Mouse (Mus musculus): ENCODE measurements at regions not wholly inside any gene's neighbourhood (a gene's known extent, or its start where the extent isn't known, plus 50 kb on each side); places are given as distances from the start of the nearest gene placed in this dataset.

DNA sequence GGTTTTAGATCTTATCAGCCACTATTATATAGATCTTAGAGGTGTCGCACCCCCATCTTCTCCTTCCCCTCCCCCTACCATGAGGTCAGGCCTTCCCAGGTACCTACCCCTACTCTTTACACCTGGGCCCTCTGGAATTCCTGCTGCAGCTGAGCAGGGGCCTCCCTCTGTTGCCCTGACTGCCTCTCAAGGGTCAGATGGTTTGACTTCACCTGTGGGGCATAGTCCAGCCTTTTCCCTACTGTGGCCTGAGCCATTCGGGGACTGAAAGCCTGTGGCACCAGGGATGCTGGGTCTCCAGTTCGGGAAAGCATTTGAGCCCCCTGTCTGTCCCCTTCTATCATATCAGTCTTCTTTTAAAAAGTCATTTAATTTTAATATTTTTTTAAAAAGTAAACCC lies 196.4 kb downstream of the Gadd45g start:
- TF ChIP-seq JUND (IDR thresholded peaks at IDR 0.05; ENCODE audit: low read depth, low read length) (no peak), POLR2AphosphoS2 (IDR thresholded peaks at IDR 0.05; ENCODE audit: low read length) (no peak), CHD2 (IDR thresholded peaks at IDR 0.05; ENCODE audit: low read length) (no peak), POLR2A (IDR thresholded peaks at IDR 0.05; ENCODE audit: control insufficient read depth in 1 of 2, insufficient read depth in 1 of 2, low read depth in 1 of 2, low read length in 2 of 2, poor library complexity in 1 of 2) (no peak), SIN3A (IDR thresholded peaks at IDR 0.05; ENCODE audit: low read length) (no peak), TBP (IDR thresholded peaks at IDR 0.05; ENCODE audit: low read depth, low read length) (no peak), ZNF384 (IDR thresholded peaks at IDR 0.05; ENCODE audit: low read depth, low read length) (no peak), GABPA (IDR thresholded peaks at IDR 0.05; ENCODE audit: low read depth, low read length) (no peak)
- Histone ChIP-seq H3K4me3 (ENCODE audit: control insufficient read depth in 1 of 2, insufficient read depth in 1 of 2, low read depth in 2 of 2, low read length in 2 of 2) (no peak overlapping the region), H3K4me1 (ENCODE audit: control insufficient read depth in 1 of 2, insufficient read depth in 2 of 2, low read length in 2 of 2) (no peaks in the 10 kb centered on the region), H3K27ac (ENCODE audit: control insufficient read depth, low read depth, low read length) (no peak overlapping the region), H3K36me3 (ENCODE audit: control insufficient read depth in 1 of 2, insufficient read depth in 2 of 2, low read length in 2 of 2) (no peaks in the 10 kb centered on the region), H3K27me3 (ENCODE audit: control insufficient read depth in 1 of 2, insufficient read depth in 2 of 2, low read length in 2 of 2) (no peaks in the 10 kb centered on the region), H3K9me3 (replicated peaks; ENCODE audit: insufficient read depth, low read length) (no peaks in the 10 kb centered on the region), H3K9ac (ENCODE audit: control insufficient read depth, low read depth, low read length, poor library complexity, severe bottlenecking) (no peak overlapping the region), H3K79me2 (ENCODE audit: control insufficient read depth, insufficient read depth, low read length, poor library complexity) (no peaks in the 10 kb centered on the region)
- DNase-seq (ENCODE audit: low read depth, low spot score) = no peak

DNA sequence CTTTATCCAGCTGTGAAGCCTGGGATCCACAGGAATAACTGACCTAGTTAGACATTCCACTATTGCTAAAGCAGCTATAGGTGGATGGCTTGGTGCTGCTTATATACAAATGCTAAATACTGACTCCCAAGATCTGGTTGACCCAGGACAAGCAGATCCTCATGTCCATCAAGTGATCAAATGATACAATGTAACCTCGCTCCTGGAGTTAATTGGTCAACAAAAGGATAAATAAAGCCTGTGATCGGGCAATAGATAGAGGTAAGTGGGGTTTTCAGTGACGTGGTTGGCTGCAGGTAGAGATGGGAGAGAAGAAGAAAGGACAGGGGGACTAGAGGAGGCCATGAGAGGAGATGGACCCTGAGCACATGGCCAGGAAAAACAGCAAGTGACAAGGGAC lies 197.4 kb downstream of the Gadd45g start:
- H3K9ac ChIP-seq (ENCODE audit: control insufficient read depth, low read depth, low read length, poor library complexity, severe bottlenecking) = no peak overlapping the region
- H3K27ac ChIP-seq (ENCODE audit: control insufficient read depth, low read depth, low read length) = no peak overlapping the region
- no peaks in the 10 kb centered on the region for H3K4me1 ChIP-seq (ENCODE audit: control insufficient read depth in 1 of 2, insufficient read depth in 2 of 2, low read length in 2 of 2)
- H3K9me3 ChIP-seq (replicated peaks; ENCODE audit: insufficient read depth, low read length) = no peaks in the 10 kb centered on the region
- H3K79me2 ChIP-seq (ENCODE audit: control insufficient read depth, insufficient read depth, low read length, poor library complexity) = no peaks in the 10 kb centered on the region
- H3K4me3 ChIP-seq (ENCODE audit: control insufficient read depth in 1 of 2, insufficient read depth in 1 of 2, low read depth in 2 of 2, low read length in 2 of 2) = no peak overlapping the region
- DNase-seq (ENCODE audit: low read depth, low spot score) = no peak
- TF ChIP-seq KAT2A (conservative IDR thresholded peaks at IDR 0.05; ENCODE audit: low read depth, low read length) (no peak), TAL1 (IDR thresholded peaks at IDR 0.05; ENCODE audit: low read length) (no peak)
- no peaks in the 10 kb centered on the region for H3K36me3 ChIP-seq (ENCODE audit: control insufficient read depth in 1 of 2, insufficient read depth in 2 of 2, low read length in 2 of 2)
- no peaks in the 10 kb centered on the region for H3K27me3 ChIP-seq (ENCODE audit: control insufficient read depth in 1 of 2, insufficient read depth in 2 of 2, low read length in 2 of 2)

- H3K36me3 ChIP-seq (ENCODE audit: control insufficient read depth in 1 of 2, insufficient read depth in 2 of 2, low read length in 2 of 2) = no peaks in the 10 kb centered on the region
- no peaks in the 10 kb centered on the region for H3K79me2 ChIP-seq (ENCODE audit: control insufficient read depth, insufficient read depth, low read length, poor library complexity)
- no peaks in the 10 kb centered on the region for H3K27me3 ChIP-seq (ENCODE audit: control insufficient read depth in 1 of 2, insufficient read depth in 2 of 2, low read length in 2 of 2)
- TF ChIP-seq GABPA (IDR thresholded peaks at IDR 0.05; ENCODE audit: low read depth, low read length) (no peak), EP300 (IDR thresholded peaks at IDR 0.05; ENCODE audit: low read depth in 1 of 2, low read length in 2 of 2) (no peak), MYC (IDR thresholded peaks at IDR 0.05; ENCODE audit: low read depth, low read length) (no peak), CHD2 (IDR thresholded peaks at IDR 0.05; ENCODE audit: low read length) (no peak), ELF1 (IDR thresholded peaks at IDR 0.05; ENCODE audit: low read depth, low read length) (no peak), NRF1 (IDR thresholded peaks at IDR 0.05; ENCODE audit: insufficient read depth, low read depth, low read length, poor library complexity, severe bottlenecking) (no peak)
- no peak for DNase-seq (ENCODE audit: low read depth, low spot score)
- no peak overlapping the region for H3K4me3 ChIP-seq (ENCODE audit: control insufficient read depth in 1 of 2, insufficient read depth in 1 of 2, low read depth in 2 of 2, low read length in 2 of 2)
- H3K27ac ChIP-seq (ENCODE audit: control insufficient read depth, low read depth, low read length) = no peak overlapping the region
- no peaks in the 10 kb centered on the region for H3K4me1 ChIP-seq (ENCODE audit: control insufficient read depth in 1 of 2, insufficient read depth in 2 of 2, low read length in 2 of 2)
- no peaks in the 10 kb centered on the region for H3K9me3 ChIP-seq (replicated peaks; ENCODE audit: insufficient read depth, low read length)
- no peak overlapping the region for H3K9ac ChIP-seq (ENCODE audit: control insufficient read depth, low read depth, low read length, poor library complexity, severe bottlenecking)
Observed at GRCm38 (mm10) chr13:52045349-52045748, 198.9 kb downstream of the Gadd45g start.

Measured in MEL (cell line).